Mouse (Mus musculus) adrenal gland, postnatal 4 days (tissue): ENCODE results near the gene Vmn2r55. TPM values are rescaled to one million over a fixed set of nuclear protein-coding genes. Genes with fewer than 3 reads are reported as not detected.
"Not testable (repeated sequence)": the region's sequence is repeated elsewhere in the genome, so short reads cannot be mapped to it uniquely, and the experiment has no call there.

Experiments used
- DNase-seq, 2 experiments: peaks; one replicate each; pipeline ENCODE4 v3.0.0; 2021 to 2022; ENCODE audit warnings: low spot score in 2 of 2, mixed read lengths in 2 of 2
- long read RNA-seq, 2 experiments: library from polyadenylated mRNA; stranded (forward); transcript quantifications; one replicate each; pipeline ENCODE4 v2.0.0; 2021
- total RNA-seq, 2 experiments: library from RNA; stranded (reverse); gene quantifications; 2 replicates each; pipeline ENCODE4 v1.2.3; 2021

Gene Vmn2r55
- total RNA-seq, result not detected
- long read RNA-seq, experiment 1, result 0 reads
- long read RNA-seq, experiment 2, result 0 reads

GRCm38 (mm10) chr7:12684903-12685302, at the start of gene Vmn2r55:
TSS of gene Vmn2r55 (minus strand) at chr7:12685003.
- not testable (repeated sequence) for DNase-seq

DNA sequence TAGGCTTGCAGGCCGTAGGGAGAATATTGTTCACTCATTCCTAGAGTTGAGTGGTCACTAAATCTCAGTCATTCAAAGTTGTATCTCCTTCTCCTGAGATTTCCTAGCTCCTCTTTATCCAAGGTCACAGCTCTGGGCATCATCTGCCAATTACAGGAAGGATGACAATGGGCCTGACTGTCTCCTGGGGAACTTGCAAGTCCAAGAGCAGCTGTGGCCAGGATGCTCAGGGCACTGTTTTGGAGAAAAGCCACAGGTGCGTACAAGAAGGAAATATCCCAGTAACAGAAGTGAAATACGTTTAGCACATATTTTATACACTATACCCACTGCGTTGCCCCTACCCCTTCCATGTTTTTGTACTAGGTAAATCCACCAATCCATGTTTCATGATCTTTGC, 44.6 kb downstream of the Vmn2r55 start, which contains the start of gene Vmn2r54:
Gene Vmn2r54 (minus strand): TSS at position 101 of the 400 bp plus-strand sequence.
- DNase-seq, result not testable (repeated sequence)

GRCm38 (mm10) chr7:12608688-12609087, 76.1 kb downstream of the Vmn2r55 start, which contains the start of gene Vmn2r53:
TSS of gene Vmn2r53 (minus strand) at chr7:12608788.
- no peak for DNase-seq

Other genes with a start within 250 kb of the Vmn2r55 start
- gene Zfp606, start 206.7 kb downstream of the Vmn2r55 start, total RNA-seq, result 10 to 100 TPM; 22.6 to 24.5 TPM
- gene 2900092C05Rik, start 172.5 kb downstream of the Vmn2r55 start, total RNA-seq, result not detected
- gene Vmn2r53, start 76.2 kb downstream of the Vmn2r55 start, total RNA-seq, result under 1 TPM; 0.03 to 0.06 TPM
- gene Vmn2r54, start 44.7 kb downstream of the Vmn2r55 start, total RNA-seq, result not detected
- not detected for gene Vmn2r56, start 50.0 kb upstream of the Vmn2r55 start, total RNA-seq
- 1 to 10 TPM; 8.0 to 8.2 TPM for gene Zscan18, start 118.6 kb upstream of the Vmn2r55 start, total RNA-seq
- gene Zfp329, start 133.9 kb upstream of the Vmn2r55 start, total RNA-seq, result 10 to 100 TPM; 16.0 to 16.4 TPM
- 10 to 100 TPM; 34.2 to 35.4 TPM for gene Zfp110, start 149.8 kb upstream of the Vmn2r55 start, total RNA-seq
- gene Zfp128, start 196.2 kb upstream of the Vmn2r55 start, total RNA-seq, result 1 to 10 TPM; 5.3 to 5.7 TPM
- 10 to 100 TPM; 11.3 to 12.4 TPM for gene Zscan22, start 212.8 kb upstream of the Vmn2r55 start, total RNA-seq
- 1,000 to 10,000 TPM; 1,322 to 1,347 TPM for gene Rps5, start 237.3 kb upstream of the Vmn2r55 start, total RNA-seq
- under 1 TPM; 0.59 to 0.64 TPM for gene Rnf225, start 242.4 kb upstream of the Vmn2r55 start, total RNA-seq